Mouse (Mus musculus) R1 (cell line): Measurements from ENCODE around the gene Hydin.
"Not testable (repeated sequence)": the region's sequence is repeated elsewhere in the genome, so short reads cannot be mapped to it uniquely, and the experiment has no call there.

ENCODE experiments used
- DNase-seq: peaks from one replicate; pipeline ENCODE4 v3.0.0-alpha.2; 2018; ENCODE audit warnings: low read depth, low spot score

Hydin gene

DNA sequence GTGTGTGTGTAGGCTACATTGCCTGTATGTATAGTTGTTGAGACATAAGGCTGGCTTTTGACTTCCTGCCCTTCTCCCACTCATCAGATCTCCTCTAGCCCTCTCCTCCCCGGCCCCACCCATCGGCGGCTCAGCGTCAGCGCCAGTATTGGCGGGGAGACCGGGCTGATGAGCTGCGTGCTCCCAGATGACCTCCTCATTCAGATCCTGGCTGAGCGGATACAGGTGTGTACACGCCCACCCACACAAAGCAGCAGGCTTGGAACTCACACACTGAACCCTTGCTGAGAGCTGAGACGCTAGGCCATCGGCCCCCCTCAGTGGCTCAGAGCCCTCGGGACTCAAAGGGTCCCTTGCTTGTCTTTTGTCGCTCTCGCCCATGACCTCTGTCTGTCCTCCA lies 256.2 kb downstream of the Hydin start:
- peak; percentile 87 for DNase-seq

DNA sequence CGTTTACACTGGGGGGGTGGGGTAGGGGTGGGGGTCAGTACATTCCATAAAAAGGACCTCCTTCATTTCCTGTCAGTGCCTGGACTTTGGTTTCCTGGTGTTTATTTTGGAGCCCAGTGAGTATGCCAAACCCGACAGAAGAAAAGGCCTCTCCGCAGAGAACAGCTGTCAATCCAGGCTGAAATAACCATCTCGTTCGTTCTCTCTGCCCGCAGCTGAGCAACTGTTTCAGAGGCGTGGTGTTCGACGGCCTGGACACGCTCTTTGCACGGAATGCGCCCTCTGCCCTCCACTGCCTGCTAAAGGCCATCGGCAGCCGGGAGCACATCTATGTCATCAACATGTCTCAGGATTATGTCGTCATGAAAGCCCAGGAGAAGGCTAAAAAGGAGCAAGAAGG lies 258.5 kb downstream of the Hydin start:
- no peak for DNase-seq

DNA sequence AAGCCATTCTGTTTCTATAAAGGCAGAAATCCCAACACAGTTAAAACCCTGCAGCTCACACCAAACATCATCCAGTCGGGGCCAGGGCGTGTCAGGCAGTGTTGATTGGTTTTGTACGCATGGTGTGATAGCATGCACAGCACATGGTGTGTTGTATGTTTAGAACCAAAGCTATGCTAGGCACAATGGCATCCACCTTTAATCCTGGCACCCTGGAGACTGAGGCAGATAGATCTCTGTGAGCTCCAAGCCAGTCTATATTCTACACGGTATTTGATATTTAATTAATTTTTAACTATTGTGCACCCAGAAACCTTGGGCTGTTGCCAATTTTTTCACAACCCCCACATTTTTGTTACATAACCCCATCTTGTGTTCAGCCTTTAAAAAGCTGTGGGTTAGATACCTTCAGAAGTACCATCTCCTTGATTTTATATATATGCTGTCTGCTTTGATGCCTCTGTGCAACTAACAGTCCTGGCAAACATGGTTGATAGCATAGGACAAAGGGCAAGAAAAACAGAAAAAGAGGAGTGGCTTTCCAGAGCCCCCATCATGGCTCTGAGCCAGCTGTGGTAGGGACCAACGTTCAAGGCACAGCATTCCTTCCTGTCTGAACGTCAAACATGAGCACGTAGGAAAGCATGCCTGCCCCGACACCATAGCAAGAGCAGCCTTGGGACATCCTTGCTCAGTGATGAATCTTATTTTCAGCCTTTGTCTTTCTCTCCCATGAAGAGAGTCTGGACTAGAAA lies 263.4 kb downstream of the Hydin start:
- DNase-seq, result no peak

DNA sequence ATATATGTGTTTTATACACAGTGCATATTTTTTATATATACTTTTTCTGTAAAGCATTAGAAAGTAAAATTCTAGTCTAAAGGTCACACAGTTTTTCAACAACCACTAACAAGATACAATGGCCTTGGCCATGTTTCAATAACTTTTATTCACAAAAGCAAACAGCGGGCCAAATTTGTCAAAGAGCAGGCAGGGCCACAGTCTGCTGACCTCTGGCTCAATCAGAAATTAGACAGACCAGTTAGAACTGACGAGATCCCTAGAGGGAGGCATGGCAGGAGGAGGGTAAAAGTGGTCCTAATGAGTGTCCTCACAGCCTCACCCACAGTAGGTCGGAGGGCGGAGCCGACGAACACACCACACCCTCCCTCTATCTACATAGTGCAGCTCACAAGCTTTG lies 267.0 kb downstream of the Hydin start:
- no peak for DNase-seq

DNA sequence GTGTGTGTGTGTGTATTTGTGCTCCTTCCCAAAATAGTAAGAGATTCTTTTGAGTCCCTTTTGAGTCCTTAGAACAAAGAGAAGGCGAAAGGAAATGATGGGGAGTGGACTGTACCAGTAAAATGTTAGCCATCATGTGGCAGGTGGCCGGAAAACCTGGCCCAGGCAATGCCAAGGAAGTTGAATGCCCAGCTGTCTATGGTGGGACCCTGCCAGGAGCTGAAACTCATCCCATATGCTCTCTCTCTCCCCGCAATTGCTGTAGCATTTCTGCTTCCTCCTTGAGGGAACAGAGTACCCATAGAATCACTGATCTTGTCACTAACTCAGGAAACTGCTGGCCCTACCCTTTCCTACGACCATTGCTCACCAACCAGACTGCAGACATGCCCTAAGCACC lies 271.1 kb downstream of the Hydin start:
- DNase-seq, result no peak

DNA sequence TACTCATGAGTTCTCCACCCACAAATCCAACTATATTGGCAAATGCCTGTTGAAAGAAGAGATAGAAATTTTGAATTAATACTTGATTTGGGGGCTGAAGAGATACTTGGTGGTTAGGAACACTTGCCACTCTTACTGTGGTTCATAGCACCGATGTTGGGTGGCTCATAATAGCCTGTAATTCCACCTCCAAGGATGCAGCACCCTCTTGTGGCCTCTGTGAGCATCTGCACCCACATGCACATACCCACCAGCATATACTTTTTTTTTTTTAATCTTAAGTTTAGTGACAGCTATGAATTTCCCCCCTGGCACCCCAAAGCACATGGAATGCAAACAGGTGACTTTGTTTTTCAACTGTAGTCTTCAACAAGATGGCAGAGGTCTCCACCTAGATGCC lies 283.6 kb downstream of the Hydin start:
- peak; percentile 66 for DNase-seq

DNA sequence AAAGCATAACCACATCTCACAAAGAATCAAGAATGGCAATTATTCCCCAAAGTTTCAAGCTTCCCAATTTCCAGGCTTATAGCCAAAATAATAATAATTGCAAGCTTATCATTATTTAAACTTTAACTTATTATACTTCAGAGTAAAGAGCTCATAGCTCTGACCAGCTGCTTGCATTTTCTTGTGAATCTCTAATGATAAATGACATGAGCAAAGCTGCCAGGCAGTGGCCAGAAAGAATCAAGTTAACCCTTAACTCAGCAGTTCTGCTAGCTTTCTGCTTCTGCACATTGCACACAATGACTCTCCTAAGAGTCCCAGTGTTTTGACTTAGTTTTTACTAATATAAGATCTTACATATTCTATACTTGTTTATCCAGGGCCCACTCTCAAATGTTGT lies 285.3 kb downstream of the Hydin start:
- DNase-seq, result not testable (repeated sequence)

DNA sequence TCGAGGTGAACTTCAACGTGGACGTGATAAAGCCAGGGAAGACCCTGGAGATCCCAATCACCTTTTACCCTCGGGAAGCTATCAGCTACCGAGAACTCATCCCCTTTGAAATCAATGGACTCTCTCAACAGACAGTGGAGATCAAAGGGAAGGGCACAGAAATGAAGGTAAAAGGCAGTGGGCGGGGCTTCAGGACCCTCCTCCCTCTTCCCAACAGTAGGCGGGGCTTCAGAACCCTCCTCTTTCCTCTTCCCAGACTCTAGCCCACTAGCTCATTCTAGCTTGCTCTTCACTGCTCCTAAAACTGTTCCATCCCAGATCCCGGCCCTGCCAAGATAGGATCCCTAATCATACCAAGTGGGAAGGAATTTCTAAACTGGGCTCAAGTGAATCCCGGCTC lies 325.9 kb downstream of the Hydin start:
- DNase-seq, result peak; percentile 58

DNA sequence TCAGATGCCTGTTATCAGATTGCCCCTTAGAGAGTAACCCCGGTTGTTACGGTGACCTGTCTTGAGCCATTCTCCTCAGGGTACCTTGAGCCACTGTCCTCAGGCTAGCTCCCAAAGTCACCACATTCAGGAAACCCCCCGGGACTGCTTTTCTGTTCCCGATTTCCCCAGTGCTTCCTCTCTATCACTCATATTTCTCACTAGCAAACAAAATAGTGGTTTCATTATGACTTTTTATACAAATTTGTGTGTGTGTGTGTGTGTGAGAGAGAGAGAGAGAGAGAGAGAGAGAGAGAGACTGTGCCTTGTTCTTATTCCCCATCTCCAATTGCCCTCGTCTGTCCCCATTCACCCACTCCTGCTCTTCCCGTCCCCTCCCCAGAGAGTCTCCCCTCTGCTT lies 327.4 kb downstream of the Hydin start:
- no peak for DNase-seq

DNA sequence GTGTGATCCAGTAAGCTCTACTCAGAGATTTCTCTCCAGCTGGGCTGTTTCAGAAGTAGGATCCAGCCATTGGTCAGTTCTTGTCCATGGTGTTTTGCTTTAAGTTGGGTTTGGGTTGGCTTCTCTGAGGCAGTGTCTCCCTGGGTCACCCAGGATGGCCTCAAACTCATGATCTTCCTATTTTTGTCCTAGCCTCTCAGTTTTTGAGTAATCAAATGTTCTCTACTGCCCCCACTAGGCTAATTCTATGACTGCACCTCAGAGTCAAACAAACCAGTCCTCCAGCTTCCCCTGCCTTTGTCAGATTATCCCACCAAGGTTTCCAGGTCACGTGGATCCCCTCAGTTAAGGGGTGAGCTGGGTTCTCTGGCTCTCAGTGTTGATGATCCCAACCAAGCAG lies 337.8 kb downstream of the Hydin start:
- peak; percentile 80 for DNase-seq

DNA sequence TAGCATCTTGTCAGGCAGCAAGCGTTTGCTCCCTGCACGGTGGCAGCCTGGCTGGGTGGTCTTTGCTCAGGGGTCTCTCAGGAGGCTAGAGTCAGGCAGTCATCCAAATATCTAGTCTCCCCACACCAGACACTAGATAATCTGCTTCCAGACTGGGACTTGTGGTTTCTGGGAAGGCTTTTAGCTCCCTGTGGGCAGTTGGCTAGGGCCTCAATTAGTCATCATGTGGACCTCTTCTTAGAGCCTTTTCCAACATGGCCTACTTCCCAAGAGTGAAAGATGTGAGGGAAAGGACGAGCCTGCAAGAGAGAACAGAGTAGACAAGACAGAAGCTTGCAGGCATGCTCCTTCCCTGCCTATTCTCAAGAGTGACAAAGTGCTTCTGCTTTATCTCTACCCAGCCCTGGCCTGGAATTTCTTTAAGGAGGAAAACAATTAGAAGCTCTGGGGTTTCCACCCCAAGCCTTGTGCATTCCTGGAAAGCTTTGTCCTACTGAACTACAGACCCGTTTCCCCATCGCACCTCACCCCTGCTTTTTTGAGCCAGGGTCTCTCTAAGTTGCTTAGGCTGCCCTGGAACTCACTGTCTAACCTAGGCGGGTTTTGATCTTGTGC lies 338.7 kb downstream of the Hydin start:
- peak; percentile 92 for DNase-seq

DNA sequence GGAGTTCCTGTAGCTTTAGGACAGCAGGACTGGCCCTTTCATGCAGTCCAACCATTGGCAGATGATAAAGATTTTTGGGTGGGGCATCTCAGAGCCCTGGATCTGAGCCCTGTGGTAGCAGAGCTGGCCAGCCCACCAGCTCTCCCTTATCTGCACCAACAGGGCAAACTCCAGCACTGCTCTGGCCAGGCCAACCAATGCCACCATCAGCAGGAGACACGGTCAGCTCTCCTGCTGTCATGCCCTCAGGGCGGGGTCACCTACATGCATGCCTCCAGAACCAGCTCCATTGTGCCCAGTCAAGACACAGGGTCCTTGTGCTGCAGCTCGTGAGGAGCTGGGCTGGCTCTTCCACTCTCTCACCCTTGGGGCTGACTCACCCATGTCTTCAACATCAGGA lies 349.0 kb downstream of the Hydin start:
- DNase-seq, result no peak

DNA sequence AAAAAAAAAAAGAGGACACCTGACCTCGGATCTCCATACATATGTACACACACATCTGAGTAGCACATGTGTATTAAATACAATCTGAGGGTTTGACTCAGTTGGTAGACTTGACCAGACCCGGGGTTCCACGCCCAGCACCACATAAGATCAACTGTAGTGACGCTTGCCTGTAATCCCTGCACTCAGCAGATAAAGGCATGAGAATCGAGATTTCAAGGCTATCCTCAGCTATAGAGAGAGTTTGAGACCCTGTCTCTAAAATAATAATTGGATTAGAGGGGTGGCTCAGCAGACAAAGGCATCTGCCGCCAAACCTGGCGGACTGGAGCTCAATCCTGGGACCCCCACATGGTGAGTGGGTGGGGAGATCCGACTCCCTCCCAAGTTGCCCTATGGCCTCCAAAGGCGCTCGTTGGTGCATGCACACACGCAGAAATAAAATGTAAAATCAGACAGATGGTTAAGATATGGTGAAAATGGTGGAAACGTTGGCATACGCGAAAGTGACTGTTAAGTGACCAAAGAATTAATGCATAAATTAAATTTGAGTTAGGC lies 351.1 kb downstream of the Hydin start:
- DNase-seq, result no peak

DNA sequence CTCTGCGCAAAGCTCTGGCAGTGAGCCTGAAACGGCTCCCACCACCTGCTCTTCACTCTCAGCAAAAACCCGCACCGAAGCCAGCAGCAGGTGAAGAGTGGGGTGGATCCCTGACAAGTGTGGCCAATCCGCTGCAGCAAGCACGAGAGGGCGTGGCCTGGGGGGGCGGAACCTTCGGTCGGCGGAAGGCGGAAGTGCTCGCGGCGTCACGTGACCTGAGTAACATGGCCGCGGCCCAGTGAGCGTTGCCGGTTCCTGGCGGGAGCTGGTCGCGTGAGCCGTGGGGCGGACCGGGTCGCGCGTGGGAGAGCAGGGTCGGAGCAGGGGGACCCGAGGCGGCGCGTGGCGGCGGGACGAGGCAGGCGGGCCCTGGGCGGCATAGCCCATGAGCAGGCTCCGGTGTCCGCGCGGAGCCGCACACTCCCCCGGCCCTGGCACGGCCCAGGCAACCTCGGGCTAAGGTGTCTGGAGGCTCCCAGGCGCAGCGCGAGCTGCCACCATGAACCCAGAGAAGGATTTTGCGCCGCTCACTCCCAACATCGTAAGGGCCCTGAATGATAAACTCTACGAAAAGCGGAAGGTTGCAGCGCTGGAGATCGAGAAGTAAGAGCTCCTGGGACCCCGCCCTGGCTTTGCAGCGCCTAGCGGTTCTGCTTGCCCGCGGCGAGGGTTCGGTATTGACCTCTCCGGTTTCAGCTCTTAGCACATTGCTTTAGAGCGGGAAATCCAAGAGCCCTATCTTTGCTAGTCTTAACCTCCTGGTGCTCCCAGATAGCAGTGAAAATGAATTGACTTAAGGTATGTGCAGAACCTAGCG lies 351.8 kb downstream of the Hydin start, which contains the start of gene Vac14:
TSS of gene Vac14 (plus strand) at position 195 of the 817 bp plus-strand sequence.
- peak; percentile 97 for DNase-seq

DNA sequence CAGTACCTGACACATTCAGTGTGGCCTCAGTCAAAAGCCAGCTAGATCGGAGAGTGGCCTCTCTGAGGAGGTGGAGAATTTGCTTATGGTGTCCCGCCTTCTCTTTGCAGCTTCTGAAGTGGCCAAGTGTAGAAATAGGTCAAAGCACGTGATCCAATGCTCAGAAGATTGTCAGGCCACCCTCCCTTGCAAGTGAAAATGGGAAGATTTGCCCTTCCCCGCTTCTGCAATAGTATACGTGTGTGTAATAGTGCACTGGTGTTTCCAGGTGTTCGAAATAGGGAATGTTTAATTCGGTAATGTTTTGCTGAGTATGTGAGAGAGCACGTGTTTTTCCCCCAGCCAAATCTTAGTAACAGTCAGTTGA lies 352.4 kb downstream of the Hydin start:
- DNase-seq, result no peak

DNA sequence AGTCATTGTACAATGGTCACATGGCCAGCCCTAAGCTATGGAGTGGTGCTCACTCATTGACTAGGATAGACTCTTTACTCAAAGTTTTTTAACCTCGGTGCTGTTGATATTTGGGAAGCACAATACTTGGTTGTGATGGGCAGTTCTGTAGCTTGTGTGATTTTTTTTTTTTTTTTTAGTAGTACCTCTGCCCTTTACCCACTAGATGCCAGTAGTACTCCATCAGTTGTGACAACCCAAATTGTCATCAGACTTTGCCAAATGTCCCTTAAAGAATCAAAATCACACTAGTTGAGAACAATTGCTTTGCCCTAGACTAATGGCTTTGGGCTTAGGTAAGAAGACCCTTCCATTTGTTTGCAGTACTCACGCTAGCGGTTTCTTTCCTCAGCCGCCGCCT lies 353.1 kb downstream of the Hydin start:
- DNase-seq, result no peak

DNA sequence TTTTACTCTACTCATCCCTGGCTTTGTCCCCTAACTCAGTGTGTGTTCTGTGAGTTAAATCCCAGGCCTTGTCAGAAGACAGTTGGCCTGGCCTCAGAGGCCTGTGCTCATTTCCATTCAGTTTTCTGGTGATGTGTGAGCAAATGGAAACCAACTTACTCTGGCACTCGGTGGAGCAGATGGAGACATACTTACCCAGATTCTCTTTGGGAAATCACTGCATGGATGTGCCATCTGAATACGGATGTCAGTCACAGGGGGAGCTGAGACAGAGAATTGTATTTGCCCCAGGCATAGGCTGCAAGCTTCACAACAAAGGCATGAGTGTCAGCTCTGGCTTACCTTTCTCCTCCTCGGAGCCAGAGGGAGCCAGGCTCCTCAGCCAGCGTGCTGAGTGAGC lies 359.7 kb downstream of the Hydin start:
- DNase-seq, result no peak

DNA sequence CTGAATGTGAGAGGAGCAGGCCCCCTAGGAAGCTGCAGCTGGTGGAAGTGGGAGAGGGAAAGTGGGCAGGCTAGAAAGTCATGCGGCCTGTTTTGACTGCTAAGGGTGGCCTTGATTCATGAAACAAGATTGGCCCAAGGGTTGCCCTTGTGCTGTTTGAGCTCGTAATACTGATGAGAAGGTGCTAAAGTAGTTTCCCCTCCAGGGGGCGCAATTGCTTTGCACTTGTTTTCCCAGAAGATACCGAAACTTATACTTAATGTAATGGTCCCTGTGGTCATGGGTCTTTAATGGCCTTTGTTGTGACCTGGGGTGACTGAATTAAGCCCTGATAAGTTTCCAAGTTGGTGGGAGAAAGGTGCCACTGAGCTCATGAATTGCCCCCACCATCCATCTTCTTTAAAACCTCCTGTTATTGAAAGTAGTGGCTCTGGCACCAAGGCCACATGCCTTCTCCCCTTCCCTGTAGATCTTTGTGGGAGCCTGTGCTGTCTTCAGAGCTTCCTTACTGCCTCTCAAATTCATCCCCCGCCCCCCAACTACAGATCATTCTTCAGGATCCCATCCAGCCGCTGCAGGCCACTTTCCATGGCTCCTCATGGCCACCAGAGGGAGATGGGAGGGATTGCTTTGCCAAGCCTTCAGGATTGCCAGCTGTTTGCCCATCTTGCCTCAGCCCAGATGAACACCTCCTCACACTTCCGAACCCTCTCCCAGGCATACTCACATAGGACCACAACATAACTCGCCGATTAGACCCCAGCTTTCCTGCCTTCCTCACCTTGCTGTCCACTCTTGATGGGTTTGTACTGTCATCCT lies 362.7 kb downstream of the Hydin start:
- peak; percentile 78 for DNase-seq

DNA sequence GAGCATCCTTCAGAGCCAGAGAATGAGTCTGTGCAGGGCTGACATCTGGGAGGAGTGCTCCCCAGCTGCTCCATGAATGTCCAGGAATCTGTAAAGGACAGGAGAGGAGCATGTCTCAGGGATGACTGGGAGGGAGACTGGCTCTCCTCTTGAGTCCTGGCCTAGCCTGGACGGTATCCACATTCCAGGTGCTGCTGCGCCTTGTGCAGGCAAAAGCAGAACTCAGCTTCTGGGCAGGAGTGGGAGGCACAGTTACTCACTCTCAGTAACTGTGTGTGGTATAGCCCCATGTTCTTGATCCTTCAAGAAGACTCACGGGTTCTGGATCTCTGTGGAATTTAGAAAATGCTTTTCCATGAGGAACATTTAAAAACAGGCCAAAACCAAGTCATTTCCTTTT lies 363.3 kb downstream of the Hydin start:
- no peak for DNase-seq

DNA sequence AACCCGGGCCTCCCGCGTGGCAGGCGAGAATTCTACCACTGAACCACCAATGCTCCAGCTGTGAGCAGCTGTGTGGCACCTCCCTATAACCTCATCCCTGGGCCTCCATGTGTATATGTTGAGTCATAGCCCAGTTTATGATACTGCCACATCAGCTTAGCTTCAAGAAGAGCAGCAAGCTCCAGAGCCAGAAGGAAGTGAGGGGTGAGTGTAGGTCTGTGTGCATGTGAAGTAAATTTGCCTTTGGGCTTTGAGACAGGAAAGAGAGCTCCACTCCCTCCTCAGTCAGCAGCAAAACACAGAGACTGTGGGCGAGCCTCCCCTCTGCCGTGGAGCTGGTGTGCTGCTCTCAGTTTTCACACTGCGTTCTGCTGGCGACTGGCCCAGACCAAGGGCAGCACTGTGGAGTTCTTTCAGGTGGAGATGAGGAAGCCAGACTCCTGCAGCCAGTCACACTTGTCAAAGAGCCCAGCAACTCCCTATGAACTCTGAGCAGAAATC lies 363.8 kb downstream of the Hydin start:
- DNase-seq, result peak; percentile 32

DNA sequence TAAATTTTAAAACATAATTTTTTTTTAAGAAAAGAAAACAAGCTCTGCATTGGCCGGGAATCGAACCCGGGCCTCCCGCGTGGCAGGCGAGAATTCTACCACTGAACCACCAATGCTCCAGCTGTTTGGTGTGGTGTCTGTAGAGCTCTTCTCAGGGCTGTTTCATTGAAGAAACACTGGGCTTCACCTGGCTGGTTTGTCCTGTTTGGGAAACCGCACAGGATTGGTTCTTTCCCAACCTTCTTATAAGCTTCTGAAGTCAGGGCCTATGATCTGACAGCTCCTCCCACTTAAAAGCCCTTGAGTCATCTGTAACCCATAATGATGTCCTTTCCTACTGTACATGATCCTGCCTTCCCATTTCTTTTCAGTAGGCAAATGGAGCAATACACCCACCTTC lies 364.4 kb downstream of the Hydin start:
- peak; percentile 40 for DNase-seq
